Mouse (Mus musculus) CH12.LX (cell line): ENCODE results near the gene Bcorl1.

ENCODE experiments used
- EP300 ChIP-seq: IDR thresholded peaks from 2 replicates; pipeline ENCODE4 v1.6.1; 2011; ENCODE audit warnings: low read length, improper control_type of control experiment
- JUND ChIP-seq: conservative IDR thresholded peaks from 2 replicates; pipeline ENCODE4 v1.6.1; 2011; ENCODE audit warnings: low read depth, low read length, improper control_type of control experiment
- KAT2A ChIP-seq: IDR thresholded peaks from 2 replicates; pipeline ENCODE4 v1.6.1; 2012; ENCODE audit warnings: low read length, improper control_type of control experiment, inconsistent platforms; ENCODE audit not compliant: insufficient replicate concordance
- NRF1 ChIP-seq: IDR thresholded peaks from 2 replicates; pipeline ENCODE4 v1.6.1; 2014; ENCODE audit warnings: low read depth, mild to moderate bottlenecking, inconsistent platforms, low read length, improper control_type of control experiment, moderate library complexity
- POLR2AphosphoS2 ChIP-seq: IDR thresholded peaks from 2 replicates; pipeline ENCODE4 v1.6.1; 2011; ENCODE audit warnings: low read depth, low read length, improper control_type of control experiment
- ZMIZ1 ChIP-seq: IDR thresholded peaks from 2 replicates; pipeline ENCODE4 v1.6.1; 2012; ENCODE audit warnings: low read depth, mild to moderate bottlenecking, inconsistent platforms, low read length, improper control_type of control experiment

DNA sequence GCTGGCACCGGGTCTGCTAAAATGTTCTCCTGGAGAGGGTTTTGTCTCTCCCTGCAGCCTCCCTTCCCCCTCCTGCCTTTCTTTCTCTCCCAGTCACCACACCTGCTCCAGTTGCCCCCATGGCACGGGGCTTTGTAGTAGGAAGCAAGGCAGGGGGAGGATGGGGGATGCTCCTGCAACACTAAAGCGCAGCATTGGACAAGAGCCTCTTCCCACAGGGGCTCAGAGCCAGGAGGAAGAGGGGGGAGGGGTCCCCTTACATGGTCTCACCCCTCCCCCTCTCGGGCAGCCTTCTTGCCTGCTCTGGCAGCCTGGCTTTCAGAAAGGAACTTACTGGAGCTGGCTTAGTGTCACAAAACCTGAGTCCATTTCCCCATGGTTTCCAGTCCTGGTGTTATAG is 44.8 kb downstream of the Bcorl1 start:
- TF ChIP-seq POLR2AphosphoS2 (no peak), ZMIZ1 (no peak), NRF1 (no peak), JUND (no peak), KAT2A (no peak), EP300 (no peak)
